Mouse (Mus musculus) embryonic facial prominence, embryonic 14.5 days (tissue): Measurements from ENCODE around the gene Trir. TPM values are rescaled to one million over a fixed set of nuclear protein-coding genes. Genes with fewer than 3 reads are reported as not detected.

ENCODE experiments used
- ATAC-seq: fragments of 200-750 bp; cut with Nextera tagmentation; 2 replicates; pipeline ENCODE4 v1.8.0; 2017; ENCODE audit warnings: low read depth, moderate number of reproducible peaks, moderate TSS enrichment
- DNase-seq: peaks from one replicate; pipeline ENCODE4 v3.0.0-alpha.2; 2015; ENCODE audit warnings: low spot score
- H3K27ac ChIP-seq: fragments of 300-500 bp; sonication (generic); replicated peaks from 2 replicates; pipeline ENCODE4 v1.5.1; 2014; ENCODE audit warnings: low read depth, mild to moderate bottlenecking, low read length, moderate library complexity
- H3K27me3 ChIP-seq: fragments of 300-500 bp; sonication (generic); replicated peaks from 2 replicates; pipeline ENCODE4 v1.6.1; 2014; ENCODE audit warnings: low read length; ENCODE audit not compliant: control insufficient read depth, insufficient read depth
- H3K36me3 ChIP-seq: fragments of 300-500 bp; sonication (generic); 2 replicates; pipeline ENCODE4 v1.6.1; 2014; ENCODE audit warnings: low read length, mixed read lengths; ENCODE audit not compliant: control insufficient read depth, insufficient read depth
- H3K4me1 ChIP-seq: fragments of 300-500 bp; sonication (generic); 2 replicates; pipeline ENCODE4 v1.6.1; 2014; ENCODE audit warnings: antibody characterized with exemption, low read length; ENCODE audit not compliant: control insufficient read depth, insufficient read depth
- H3K4me2 ChIP-seq: fragments of 300-500 bp; sonication (generic); 2 replicates; pipeline ENCODE4 v1.6.1; 2014; ENCODE audit warnings: low read depth, mild to moderate bottlenecking, low read length, moderate library complexity, mixed read lengths
- H3K4me3 ChIP-seq: fragments of 300-500 bp; sonication (generic); 2 replicates; pipeline ENCODE4 v1.5.1; 2014; ENCODE audit warnings: low read depth, mild to moderate bottlenecking, low read length
- H3K9ac ChIP-seq: fragments of 300-500 bp; sonication (generic); 2 replicates; pipeline ENCODE4 v1.6.1; 2014; ENCODE audit warnings: low read depth, mild to moderate bottlenecking, low read length, moderate library complexity, mixed read lengths
- H3K9me3 ChIP-seq: fragments of 300-500 bp; sonication (generic); 2 replicates; pipeline ENCODE4 v1.6.1; 2016; ENCODE audit warnings: low read length; ENCODE audit not compliant: control insufficient read depth
- WGBS: fragments of 180-500 bp; shearing (Covaris S2); extraction: QIAGEN DNeasy Blood & Tissue Kit; methylation state at CpG from one replicate; pipeline ENCODE4 v1.1.7; 2014; 5-methylcytosine and 5-hydroxymethylcytosine counted together
- polyA plus RNA-seq: library from polyadenylated mRNA; unstranded; fragments of >200 nt; fragmentation: Nextera tagmentation; extraction: Ambion mirVana; gene quantifications from 2 replicates; pipeline ENCODE4 v1.2.1, GENCODE M21; 2014

Trir gene
- 127 and 133 TPM in 2 replicates for polyA plus RNA-seq

- peak; percentile 83 for ATAC-seq
- Histone ChIP-seq H3K27me3 (no peaks in the 10 kb centered on the region), H3K4me2 (peak within 1 kb of the TSS; percentile 63), H3K4me3 (peak within 1 kb of the TSS; percentile 98), H3K9me3 (no peaks in the 10 kb centered on the region), H3K27ac (peak within 1 kb of the TSS; percentile 93), H3K36me3 (peaks cover 52% of the 10 kb centered on the region), H3K4me1 (peaks cover 15% of the 10 kb centered on the region), H3K9ac (peak within 1 kb of the TSS; percentile 99)
- DNase-seq, result peak; percentile 98
- WGBS, result under 1% methylated on average over 54 of the region's 75 CpGs
Observed at GRCm38 (mm10) chr8:85026670-85027515, at the start of gene Trir. Gene Trir, plus strand, starts transcription at chr8:85026823.

- Histone ChIP-seq H3K9me3 (no peaks in the 10 kb centered on the region), H3K27me3 (peaks cover 16% of the 10 kb centered on the region), H3K4me2 (peak overlapping the region; percentile 97), H3K4me1 (peaks cover 41% of the 10 kb centered on the region), H3K9ac (peak overlapping the region; percentile 75), H3K36me3 (peaks cover 26% of the 10 kb centered on the region), H3K27ac (peak overlapping the region; percentile 82), H3K4me3 (peak overlapping the region; percentile 62)
- under 1% methylated on average over 40 of the region's 70 CpGs for WGBS
- ATAC-seq (no peak), DNase-seq (no peak)
Observed at GRCm38 (mm10) chr8:84977435-84978247, 49.0 kb upstream of the Trir start.

GRCm38 (mm10) chr8:84978248-84978940 is 48.2 kb upstream of the Trir start, which contains the start of gene Junb:
Gene Junb, minus strand, starts transcription at chr8:84978718.
- H3K4me2 ChIP-seq, result peak within 1 kb of the TSS; percentile 97
- H3K27ac ChIP-seq, result peak within 1 kb of the TSS; percentile 82
- peak within 1 kb of the TSS; percentile 62 for H3K4me3 ChIP-seq
- peak; percentile 38 for ATAC-seq
- H3K4me1 ChIP-seq, result peaks cover 41% of the 10 kb centered on the region
- H3K9me3 ChIP-seq, result no peaks in the 10 kb centered on the region
- peak within 1 kb of the TSS; percentile 75 for H3K9ac ChIP-seq
- peaks cover 18% of the 10 kb centered on the region for H3K36me3 ChIP-seq
- WGBS, result under 1% methylated on average over 36 of the region's 63 CpGs
- peaks cover 16% of the 10 kb centered on the region for H3K27me3 ChIP-seq
- peak; percentile 96 for DNase-seq

GRCm38 (mm10) chr8:84979599-84980421 is 46.8 kb upstream of the Trir start:
- H3K9ac ChIP-seq, result peak overlapping the region; percentile 53
- H3K9me3 ChIP-seq, result no peaks in the 10 kb centered on the region
- peak; percentile 94 for DNase-seq
- H3K27ac ChIP-seq, result peak overlapping the region; percentile 61
- 2% methylated on average over 25 of the region's 42 CpGs for WGBS
- peaks cover 45% of the 10 kb centered on the region for H3K4me1 ChIP-seq
- peaks cover 5% of the 10 kb centered on the region; the same call in 1 of the 2 replicates for H3K36me3 ChIP-seq
- peaks cover 16% of the 10 kb centered on the region for H3K27me3 ChIP-seq
- H3K4me3 ChIP-seq, result peak overlapping the region; percentile 34
- H3K4me2 ChIP-seq, result peak overlapping the region; percentile 97
- peak; percentile 39 for ATAC-seq

GRCm38 (mm10) chr8:84980622-84981358 is 45.8 kb upstream of the Trir start:
- H3K9me3 ChIP-seq, result no peaks in the 10 kb centered on the region
- H3K9ac ChIP-seq, result no peak overlapping the region
- H3K4me1 ChIP-seq, result peaks cover 54% of the 10 kb centered on the region
- H3K4me3 ChIP-seq, result peak overlapping the region; percentile 34
- peak overlapping the region; percentile 61 for H3K27ac ChIP-seq
- peak overlapping the region; percentile 97 for H3K4me2 ChIP-seq
- peaks cover 16% of the 10 kb centered on the region for H3K27me3 ChIP-seq
- ATAC-seq (no peak), DNase-seq (peak; percentile 78)
- WGBS, result 28% methylated on average over 11 of the region's 11 CpGs
- H3K36me3 ChIP-seq, result no peaks in the 10 kb centered on the region

GRCm38 (mm10) chr8:84981644-84982498 is 44.8 kb upstream of the Trir start:
- Histone ChIP-seq H3K4me1 (peaks cover 47% of the 10 kb centered on the region), H3K9me3 (no peaks in the 10 kb centered on the region), H3K27ac (peak overlapping the region; percentile 61), H3K4me2 (no peak overlapping the region; the same call in 1 of the 2 replicates), H3K4me3 (no peak overlapping the region), H3K27me3 (peaks cover 15% of the 10 kb centered on the region), H3K9ac (0 out of 2 replicates have a peak overlapping the region, but pooled peaks have one; percentile 5), H3K36me3 (no peaks in the 10 kb centered on the region)
- DNase-seq, result no peak
- WGBS, result 66% methylated on average over 15 of the region's 15 CpGs
- ATAC-seq, result peak; percentile 24; the same call in 1 of the 2 replicates
